9 mouse cellular contexts compared by ENCODE assay signal in genomic region chr14:25577431-25577830, GRCm38 (mm10).
DNase-seq lines count a peak whose midpoint lies in the region; ATAC-seq and TF ChIP-seq lines count a peak whose summit lies in the region.
"Had no signal": no experiment of that assay in that cellular context is flagged by ENCODE, and none has a peak within 500 bp of the region (broad histone marks: within the 10 kb centered on the region; RNA-seq: fewer than 3 reads in every experiment).

No protein-coding gene starts in this region.

- no peak overlapping the region; the same call in 1 of the 2 replicates for H3K4me2 ChIP-seq in heart, embryonic 11.5 days
- no peak overlapping the region for H3K4me2 ChIP-seq in neural tube, embryonic 11.5 days (ENCODE audit: low read depth)
- no peak overlapping the region for H3K4me2 ChIP-seq in limb, embryonic 13.5 days (replicated peaks)

- ATAC-seq in heart, embryonic 11.5 days (replicated peaks; ENCODE audit: insufficient number of reproducible peaks, low FRiP score, low TSS enrichment) = no peak
- ATAC-seq in neural tube, embryonic 11.5 days (ENCODE audit: insufficient read depth, low FRiP score, low TSS enrichment) = no peak
- no peak for ATAC-seq in limb, embryonic 13.5 days (ENCODE audit: low FRiP score, low read depth)

- intact Hi-C loops in heart, adult 2 months (cut with DNase I) = loop anchor here (10.0 kb wide), 1 partner anchor 1073 kb away; no protein-coding TSS in a partner anchor

- H3K27me3 ChIP-seq in heart, embryonic 11.5 days (ENCODE audit: control insufficient read depth, insufficient read depth, low read length) = no peaks in the 10 kb centered on the region
- H3K27me3 ChIP-seq in heart, adult 2 months (ENCODE audit: control insufficient read depth, insufficient read depth, low read length) = no peaks in the 10 kb centered on the region
- no peaks in the 10 kb centered on the region for H3K27me3 ChIP-seq in neural tube, embryonic 11.5 days (ENCODE audit: control insufficient read depth, insufficient read depth, low read length)
- H3K27me3 ChIP-seq in limb, embryonic 13.5 days = no peaks in the 10 kb centered on the region

- no peak overlapping the region for H3K9ac ChIP-seq in heart, embryonic 11.5 days (ENCODE audit: low read depth, low read length)
- no peak overlapping the region for H3K9ac ChIP-seq in heart, adult 2 months (ENCODE audit: low read depth, low read length)
- no peak overlapping the region for H3K9ac ChIP-seq in neural tube, embryonic 11.5 days (ENCODE audit: low read length)
- H3K9ac ChIP-seq in limb, embryonic 13.5 days = no peak overlapping the region

- WGBS in heart, embryonic 11.5 days (ENCODE audit: insufficient replicate concordance) = 54% methylated on average over 3 of the region's 3 CpGs
- 31% methylated on average over 3 of the region's 3 CpGs for WGBS in heart, adult 2 months
- WGBS in neural tube, embryonic 11.5 days = 71% methylated on average over 3 of the region's 3 CpGs
- 60% methylated on average over 3 of the region's 3 CpGs for WGBS in limb, embryonic 13.5 days

- peaks cover 31% of the 10 kb centered on the region for H3K4me1 ChIP-seq in heart, embryonic 11.5 days (ENCODE audit: control insufficient read depth, insufficient read depth, low read length)
- peaks cover 9% of the 10 kb centered on the region for H3K4me1 ChIP-seq in heart, adult 2 months (ENCODE audit: control insufficient read depth, insufficient read depth, low read length)
- peaks cover 9% of the 10 kb centered on the region; the same call in 1 of the 2 replicates for H3K4me1 ChIP-seq in neural tube, embryonic 11.5 days (ENCODE audit: control insufficient read depth, insufficient read depth, low read length)
- H3K4me1 ChIP-seq in limb, embryonic 13.5 days = peaks cover 36% of the 10 kb centered on the region

- DNase-seq in heart, adult 2 months = no peak
- DNase-seq in neural tube, embryonic 11.5 days (ENCODE audit: low spot score) = no peak
- no peak for DNase-seq in neural tube, embryonic 10.5 days (ENCODE audit: extremely low spot score, low spot score)
- DNase-seq in retina, postnatal 1 day = peak; percentile 90
- DNase-seq in T-cell, adult 2 months (ENCODE audit: low spot score) = no peak
- no peak for DNase-seq in adrenal gland, postnatal 25 days
- DNase-seq: gastrocnemius, adult 2 months had no signal

- TF ChIP-seq EP300 in heart, adult 2 months (IDR thresholded peaks at IDR 0.05; ENCODE audit: insufficient read depth, low read depth, low read length) = no peak

- no peak for TF ChIP-seq CTCF in heart, adult 2 months (IDR thresholded peaks at IDR 0.05)

- H3K9me3 ChIP-seq in heart, embryonic 11.5 days (replicated peaks; ENCODE audit: control insufficient read depth, low read length) = no peaks in the 10 kb centered on the region
- no peaks in the 10 kb centered on the region for H3K9me3 ChIP-seq in neural tube, embryonic 11.5 days (ENCODE audit: control insufficient read depth, low read length)
- H3K9me3 ChIP-seq in limb, embryonic 13.5 days = no peaks in the 10 kb centered on the region

- H3K27ac ChIP-seq in heart, embryonic 11.5 days (ENCODE audit: low read depth, low read length) = peak overlapping the region; percentile 29; the same call in 1 of the 2 replicates
- no peak overlapping the region for H3K27ac ChIP-seq in heart, adult 2 months
- H3K27ac ChIP-seq in neural tube, embryonic 11.5 days (ENCODE audit: low read depth, low read length) = 0 out of 2 replicates have a peak overlapping the region, but pooled peaks have one; percentile 17
- peak overlapping the region; percentile 39; the same call in 1 of the 2 replicates for H3K27ac ChIP-seq in limb, embryonic 13.5 days
- H3K27ac ChIP-seq: gastrocnemius, adult 2 months had no signal

- H3K4me3 ChIP-seq in heart, embryonic 11.5 days (ENCODE audit: low read depth, low read length) = no peak overlapping the region
- H3K4me3 ChIP-seq in heart, adult 2 months = no peak overlapping the region
- no peak overlapping the region for H3K4me3 ChIP-seq in neural tube, embryonic 11.5 days (ENCODE audit: low read depth, low read length)
- H3K4me3 ChIP-seq in limb, embryonic 13.5 days = no peak overlapping the region
- H3K4me3 ChIP-seq: gastrocnemius, adult 2 months had no signal

- TF ChIP-seq POLR2A in heart, adult 2 months (IDR thresholded peaks at IDR 0.05; ENCODE audit: insufficient read depth, low read depth, low read length) = no peak

- peaks cover 28% of the 10 kb centered on the region for H3K36me3 ChIP-seq in heart, embryonic 11.5 days (ENCODE audit: control insufficient read depth, insufficient read depth, low read length)
- H3K36me3 ChIP-seq in heart, adult 2 months (ENCODE audit: control insufficient read depth, insufficient read depth, low read length) = no peaks in the 10 kb centered on the region
- peaks cover 28% of the 10 kb centered on the region for H3K36me3 ChIP-seq in neural tube, embryonic 11.5 days (ENCODE audit: control insufficient read depth, insufficient read depth, low read length)
- H3K36me3 ChIP-seq in limb, embryonic 13.5 days = peaks cover 100% of the 10 kb centered on the region

- no peaks in the 10 kb centered on the region; the same call in 1 of the 2 replicates for H3K79me2 ChIP-seq in heart, adult 2 months (replicated peaks; ENCODE audit: control insufficient read depth, insufficient read depth, low read length)
